Mouse (Mus musculus) intestine, embryonic 16.5 days (tissue): ENCODE results near the gene Ptprn2. TPM values are rescaled to one million over a fixed set of nuclear protein-coding genes. Genes with fewer than 3 reads are reported as not detected.

ENCODE experiments used
- ATAC-seq: fragments of 200-750 bp; cut with Nextera tagmentation; 2 replicates; pipeline ENCODE4 v1.8.0; 2017; ENCODE audit warnings: moderate TSS enrichment, moderate library complexity
- H3K27ac ChIP-seq: fragments of 300-500 bp; sonication (generic); 2 replicates; pipeline ENCODE4 v1.5.1; 2014; ENCODE audit warnings: mild to moderate bottlenecking, low read length
- H3K27me3 ChIP-seq: fragments of 300-500 bp; sonication (generic); replicated peaks from 2 replicates; pipeline ENCODE4 v1.6.1; 2014; ENCODE audit warnings: low read length, control low read depth, mixed read lengths; ENCODE audit not compliant: control insufficient read depth, insufficient read depth
- H3K36me3 ChIP-seq: fragments of 300-500 bp; sonication (generic); 2 replicates; pipeline ENCODE4 v1.6.1; 2014; ENCODE audit warnings: low read length, control low read depth; ENCODE audit not compliant: control insufficient read depth, insufficient read depth
- H3K4me1 ChIP-seq: fragments of 300-500 bp; sonication (generic); 2 replicates; pipeline ENCODE4 v1.6.1; 2014; ENCODE audit warnings: low read length, control low read depth, mixed read lengths; ENCODE audit not compliant: control insufficient read depth, insufficient read depth
- H3K4me2 ChIP-seq: fragments of 300-500 bp; sonication (generic); 2 replicates; pipeline ENCODE4 v1.6.1; 2014; ENCODE audit warnings: low read depth, low read length, control low read depth
- H3K4me3 ChIP-seq: fragments of 300-500 bp; sonication (generic); 2 replicates; pipeline ENCODE4 v1.5.1; 2014; ENCODE audit warnings: mild to moderate bottlenecking, low read length
- H3K9ac ChIP-seq: fragments of 300-500 bp; sonication (generic); 2 replicates; pipeline ENCODE4 v1.6.1; 2014; ENCODE audit warnings: low read depth, low read length
- H3K9me3 ChIP-seq: fragments of 300-500 bp; sonication (generic); 2 replicates; pipeline ENCODE4 v1.6.1; 2016; ENCODE audit warnings: low read length, control low read depth; ENCODE audit not compliant: control insufficient read depth
- WGBS: fragments of 180-500 bp; shearing (Covaris S2); extraction: QIAGEN DNeasy Blood & Tissue Kit; methylation state at CpG from one replicate; pipeline ENCODE4 v1.1.7; 2014; 5-methylcytosine and 5-hydroxymethylcytosine counted together
- polyA plus RNA-seq: library from polyadenylated mRNA; unstranded; fragments of >200 nt; fragmentation: Nextera tagmentation; extraction: Ambion mirVana; gene quantifications from 2 replicates; pipeline ENCODE4 v1.2.1, GENCODE M21; 2015

The Ptprn2 gene
- polyA plus RNA-seq, 1 experiment from 2014 or later = 1.8 TPM

GRCm38 (mm10) chr12:116709535-116709934 lies 224.0 kb downstream of the Ptprn2 start:
- ATAC-seq = no peak
- H3K4me1 ChIP-seq = no peaks in the 10 kb centered on the region
- 48% methylated on average over 5 of the region's 5 CpGs for WGBS
- no peak overlapping the region for H3K27ac ChIP-seq
- no peaks in the 10 kb centered on the region for H3K9me3 ChIP-seq
- no peaks in the 10 kb centered on the region for H3K36me3 ChIP-seq
- no peak overlapping the region for H3K4me3 ChIP-seq
- no peaks in the 10 kb centered on the region for H3K27me3 ChIP-seq
- H3K4me2 ChIP-seq = no peak overlapping the region
- H3K9ac ChIP-seq = no peak overlapping the region

GRCm38 (mm10) chr12:116710716-116711115 lies 225.2 kb downstream of the Ptprn2 start:
- no peaks in the 10 kb centered on the region for H3K36me3 ChIP-seq
- H3K27me3 ChIP-seq = no peaks in the 10 kb centered on the region
- WGBS = 52% methylated on average over 3 of the region's 3 CpGs
- no peak for ATAC-seq
- H3K4me3 ChIP-seq = no peak overlapping the region
- no peak overlapping the region for H3K27ac ChIP-seq
- no peak overlapping the region for H3K4me2 ChIP-seq
- no peak overlapping the region for H3K9ac ChIP-seq
- no peaks in the 10 kb centered on the region for H3K9me3 ChIP-seq
- no peaks in the 10 kb centered on the region for H3K4me1 ChIP-seq

DNA sequence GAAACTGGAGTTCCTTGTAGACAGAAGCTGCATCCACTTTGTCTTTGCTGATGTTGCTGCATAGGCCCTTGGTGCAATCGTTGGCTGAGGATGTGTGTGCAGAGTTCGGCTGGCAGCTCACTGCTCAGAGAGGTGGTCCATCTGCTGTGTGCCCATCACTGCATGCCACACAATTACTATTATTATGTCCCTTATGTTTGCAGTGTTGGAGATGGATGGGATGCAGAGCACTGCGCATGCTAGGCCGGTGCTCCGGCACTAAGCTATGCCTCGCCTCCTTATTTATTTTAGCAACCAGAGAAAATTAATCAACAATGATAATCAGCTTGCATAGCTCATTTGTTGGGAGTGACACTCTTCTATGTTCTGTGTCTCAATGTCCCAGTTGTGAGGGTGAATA lies 225.6 kb downstream of the Ptprn2 start:
- ATAC-seq = no peak
- no peak overlapping the region for H3K27ac ChIP-seq
- H3K4me2 ChIP-seq = no peak overlapping the region
- H3K9me3 ChIP-seq = no peaks in the 10 kb centered on the region
- H3K4me3 ChIP-seq = no peak overlapping the region
- no peaks in the 10 kb centered on the region for H3K27me3 ChIP-seq
- H3K9ac ChIP-seq = no peak overlapping the region
- H3K4me1 ChIP-seq = no peaks in the 10 kb centered on the region
- no peaks in the 10 kb centered on the region for H3K36me3 ChIP-seq
- 82% methylated on average over 6 of the region's 6 CpGs for WGBS

DNA sequence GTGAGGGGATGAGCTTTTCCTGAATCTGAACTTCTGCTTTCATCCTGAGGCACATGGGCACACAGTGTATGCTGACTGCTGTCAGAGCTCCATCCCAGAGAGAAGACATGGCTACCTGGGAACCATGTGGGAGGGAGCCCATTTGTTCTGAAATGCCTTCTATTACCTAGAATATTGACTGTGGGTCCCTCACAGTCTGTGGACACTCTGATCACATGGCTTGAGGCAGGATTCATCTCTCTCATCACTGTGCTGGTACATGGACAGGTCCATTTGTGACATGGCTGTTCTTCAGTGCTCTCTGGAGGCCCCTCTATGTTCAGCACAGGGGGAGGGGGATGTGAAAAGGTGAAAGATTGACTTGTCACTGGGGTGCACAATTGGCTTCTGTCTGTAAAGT lies 227.6 kb downstream of the Ptprn2 start:
- H3K4me1 ChIP-seq = no peaks in the 10 kb centered on the region
- H3K9ac ChIP-seq = no peak overlapping the region
- H3K9me3 ChIP-seq = no peaks in the 10 kb centered on the region
- H3K36me3 ChIP-seq = no peaks in the 10 kb centered on the region
- H3K4me3 ChIP-seq = no peak overlapping the region
- no peak for ATAC-seq
- H3K4me2 ChIP-seq = no peak overlapping the region
- H3K27ac ChIP-seq = no peak overlapping the region
- H3K27me3 ChIP-seq = no peaks in the 10 kb centered on the region

DNA sequence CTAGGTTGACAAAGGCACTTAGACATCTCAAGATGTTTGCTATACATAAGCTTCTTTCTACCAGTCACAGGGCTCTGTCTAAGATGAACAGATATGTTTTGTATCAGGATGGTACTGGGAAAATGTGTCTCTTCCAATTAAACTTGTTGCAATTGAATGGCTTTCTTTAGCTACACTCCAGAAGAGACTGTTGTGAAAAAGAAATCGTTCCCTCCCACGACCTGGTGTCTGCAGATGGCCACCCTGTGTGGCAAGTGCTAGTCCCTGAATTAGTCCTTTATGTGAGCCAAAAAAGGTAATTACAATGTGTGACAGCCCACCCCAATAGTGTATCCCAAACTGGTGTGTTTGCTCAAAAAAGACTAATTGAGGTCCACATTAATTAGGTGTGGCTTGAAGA lies 235.5 kb downstream of the Ptprn2 start:
- Histone ChIP-seq H3K4me1 (no peaks in the 10 kb centered on the region), H3K27me3 (no peaks in the 10 kb centered on the region), H3K4me2 (no peak overlapping the region), H3K27ac (no peak overlapping the region), H3K9ac (no peak overlapping the region), H3K4me3 (no peak overlapping the region), H3K36me3 (no peaks in the 10 kb centered on the region), H3K9me3 (no peaks in the 10 kb centered on the region)
- no peak for ATAC-seq
- 63% methylated on average over 2 of the region's 2 CpGs for WGBS

DNA sequence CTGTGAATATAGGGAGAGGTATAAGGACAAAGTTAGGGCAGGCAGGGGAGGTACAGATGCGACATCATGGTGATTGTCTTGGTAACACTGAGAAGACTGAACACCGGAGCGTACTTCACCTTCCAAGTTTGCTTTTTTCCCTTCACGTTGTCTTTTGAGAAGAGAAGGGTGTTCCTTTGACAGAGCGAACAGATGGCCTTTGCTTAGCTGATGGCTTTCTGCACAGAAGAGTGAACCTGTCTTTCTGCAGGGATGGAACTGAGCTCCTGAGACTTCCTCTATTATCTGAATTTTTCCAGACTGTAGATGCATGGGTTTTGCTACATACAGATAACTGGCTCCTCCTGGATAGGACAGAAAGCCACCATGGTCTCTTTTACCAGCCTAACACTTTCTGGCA lies 254.6 kb downstream of the Ptprn2 start:
- H3K9me3 ChIP-seq = no peaks in the 10 kb centered on the region
- no peaks in the 10 kb centered on the region for H3K36me3 ChIP-seq
- H3K4me3 ChIP-seq = no peak overlapping the region
- H3K27ac ChIP-seq = no peak overlapping the region
- no peak overlapping the region for H3K4me2 ChIP-seq
- WGBS = 81% methylated on average over 5 of the region's 5 CpGs
- ATAC-seq = no peak
- H3K4me1 ChIP-seq = no peaks in the 10 kb centered on the region
- H3K9ac ChIP-seq = no peak overlapping the region
- H3K27me3 ChIP-seq = no peaks in the 10 kb centered on the region

- no peak for ATAC-seq
- H3K27ac ChIP-seq = no peak overlapping the region
- no peaks in the 10 kb centered on the region for H3K9me3 ChIP-seq
- H3K4me1 ChIP-seq = no peaks in the 10 kb centered on the region
- H3K4me3 ChIP-seq = no peak overlapping the region
- H3K9ac ChIP-seq = no peak overlapping the region
- H3K27me3 ChIP-seq = no peaks in the 10 kb centered on the region
- H3K36me3 ChIP-seq = no peaks in the 10 kb centered on the region
- H3K4me2 ChIP-seq = no peak overlapping the region
These were observed 255.8 kb downstream of the Ptprn2 start for GRCm38 (mm10) chr12:116741300-116741699.

- ATAC-seq = no peak
- 89% methylated on average over 2 of the region's 2 CpGs for WGBS
- Histone ChIP-seq H3K9me3 (no peaks in the 10 kb centered on the region), H3K4me2 (no peak overlapping the region), H3K36me3 (no peaks in the 10 kb centered on the region), H3K9ac (no peak overlapping the region), H3K27ac (no peak overlapping the region), H3K4me3 (no peak overlapping the region), H3K27me3 (no peaks in the 10 kb centered on the region), H3K4me1 (no peaks in the 10 kb centered on the region)
These were observed 260.9 kb downstream of the Ptprn2 start for GRCm38 (mm10) chr12:116746401-116746800.

GRCm38 (mm10) chr12:116752784-116753183 lies 267.3 kb downstream of the Ptprn2 start:
- no peaks in the 10 kb centered on the region for H3K4me1 ChIP-seq
- H3K27me3 ChIP-seq = no peaks in the 10 kb centered on the region
- 84% methylated on average over 1 of the region's 1 CpGs for WGBS
- H3K4me2 ChIP-seq = no peak overlapping the region
- no peak overlapping the region for H3K27ac ChIP-seq
- H3K4me3 ChIP-seq = no peak overlapping the region
- H3K9ac ChIP-seq = no peak overlapping the region
- H3K9me3 ChIP-seq = no peaks in the 10 kb centered on the region
- H3K36me3 ChIP-seq = no peaks in the 10 kb centered on the region
- ATAC-seq = no peak

GRCm38 (mm10) chr12:116763961-116764360 lies 278.4 kb downstream of the Ptprn2 start:
- H3K9me3 ChIP-seq = no peaks in the 10 kb centered on the region
- no peak overlapping the region for H3K4me2 ChIP-seq
- no peaks in the 10 kb centered on the region for H3K36me3 ChIP-seq
- H3K27me3 ChIP-seq = no peaks in the 10 kb centered on the region
- H3K27ac ChIP-seq = no peak overlapping the region
- no peak overlapping the region for H3K4me3 ChIP-seq
- ATAC-seq = no peak
- H3K9ac ChIP-seq = no peak overlapping the region
- no peaks in the 10 kb centered on the region for H3K4me1 ChIP-seq
